Mouse (Mus musculus): ENCODE measurements around the gene Rgsl1. TPM values are rescaled to one million over a fixed set of nuclear protein-coding genes. Genes with fewer than 3 reads are reported as not detected.

Rgsl1 gene
- polyA plus RNA-seq, 1 experiment, result not detected

DNA sequence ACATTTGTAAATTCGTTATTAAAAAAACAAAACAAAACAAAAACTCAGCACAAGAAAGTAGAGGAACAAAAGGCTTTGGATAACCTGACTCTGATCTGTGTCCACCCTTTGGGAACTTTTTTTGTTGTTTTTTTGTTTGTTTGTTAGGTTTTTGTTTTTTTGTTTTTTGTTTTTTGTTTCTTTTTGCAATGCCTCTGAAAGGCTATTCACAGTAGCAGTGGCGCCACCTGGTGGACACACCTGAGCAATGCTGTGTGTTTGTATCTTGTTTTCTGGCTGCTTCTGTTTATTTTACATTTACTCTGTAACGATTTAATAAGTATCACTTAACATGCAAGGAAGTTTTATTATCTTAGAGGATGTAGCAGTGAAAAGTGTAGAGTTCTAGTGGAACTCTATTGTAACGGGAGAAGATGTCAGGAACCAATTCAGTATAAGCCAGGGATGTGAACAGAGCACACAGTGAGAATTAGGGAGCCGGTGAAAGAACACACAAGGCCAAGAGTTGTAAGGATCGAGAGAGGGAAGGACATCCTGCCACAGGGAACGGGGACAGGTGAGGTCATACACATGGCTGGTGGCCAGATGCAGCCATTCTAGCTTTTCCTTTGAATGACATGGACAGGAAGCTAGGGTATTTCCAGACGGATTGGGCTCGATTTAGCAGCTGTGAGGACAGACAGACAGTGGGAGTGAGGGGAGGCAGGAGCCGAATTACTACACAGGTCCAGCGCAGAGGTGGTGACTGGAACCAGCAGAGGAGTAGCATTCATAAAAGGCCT is 101.4 kb downstream of the Rgsl1 start:
- H3K4me3 ChIP-seq (ENCODE audit: insufficient read depth, poor library complexity, severe bottlenecking), result no peak overlapping the region
- H3K36me3 ChIP-seq (ENCODE audit: control insufficient read depth, insufficient read depth), result no peaks in the 10 kb centered on the region
- no peak overlapping the region for H3ac ChIP-seq (ENCODE audit: control insufficient read depth, insufficient read length, low read depth)
- H3K27me3 ChIP-seq (ENCODE audit: control insufficient read depth, insufficient read depth, insufficient read length), result no peaks in the 10 kb centered on the region
- TF ChIP-seq MYOG (IDR thresholded peaks at IDR 0.05; ENCODE audit: control insufficient read depth, extremely low read depth, insufficient read length) (no peak), FOSL1 (IDR thresholded peaks at IDR 0.05; ENCODE audit: insufficient read depth, low read length, poor library complexity, severe bottlenecking) (no peak), CTCF (IDR thresholded peaks at IDR 0.05; ENCODE audit: control insufficient read depth, insufficient read depth, insufficient read length) (peak; percentile 71)
- H3K79me2 ChIP-seq (ENCODE audit: control insufficient read depth, insufficient read depth), result no peaks in the 10 kb centered on the region
- H3K79me3 ChIP-seq (ENCODE audit: low read depth), result no peaks in the 10 kb centered on the region

GRCm38 (mm10) chr1:153741551-153742316 is 102.2 kb downstream of the Rgsl1 start:
- no peak for TF ChIP-seq MAX (IDR thresholded peaks at IDR 0.05)
- no peak for TF ChIP-seq USF1 (IDR thresholded peaks at IDR 0.05; ENCODE audit: low read depth)
- Histone ChIP-seq H3K79me3 (ENCODE audit: low read depth) (no peaks in the 10 kb centered on the region), H3K36me3 (ENCODE audit: control insufficient read depth, insufficient read depth) (no peaks in the 10 kb centered on the region), H3K79me2 (ENCODE audit: control insufficient read depth, insufficient read depth) (no peaks in the 10 kb centered on the region), H3K27me3 (ENCODE audit: control insufficient read depth, insufficient read depth, insufficient read length) (no peaks in the 10 kb centered on the region), H3K4me3 (ENCODE audit: insufficient read depth, poor library complexity, severe bottlenecking) (no peak overlapping the region), H3ac (ENCODE audit: control insufficient read depth, insufficient read length, low read depth) (no peak overlapping the region)

GRCm38 (mm10) chr1:153740775-153741400 is 103.1 kb downstream of the Rgsl1 start:
- no peaks in the 10 kb centered on the region for H3K79me2 ChIP-seq (ENCODE audit: control insufficient read depth, insufficient read depth)
- H3ac ChIP-seq (ENCODE audit: control insufficient read depth, insufficient read length, low read depth), result peak overlapping the region; percentile 50
- H3K27me3 ChIP-seq (ENCODE audit: control insufficient read depth, insufficient read depth, insufficient read length), result no peaks in the 10 kb centered on the region
- TF ChIP-seq CTCF (IDR thresholded peaks at IDR 0.05; ENCODE audit: control insufficient read depth, insufficient read depth, insufficient read length), result no peak
- no peak for TF ChIP-seq USF1 (IDR thresholded peaks at IDR 0.05; ENCODE audit: low read depth)
- no peak for TF ChIP-seq MYOG (IDR thresholded peaks at IDR 0.05; ENCODE audit: control insufficient read depth, extremely low read depth, insufficient read length)
- TF ChIP-seq MAX (IDR thresholded peaks at IDR 0.05), result no peak
- no peak for TF ChIP-seq MYOD1 (IDR thresholded peaks at IDR 0.05; ENCODE audit: control insufficient read depth, insufficient read length, low read depth)
- no peak for TF ChIP-seq FOSL1 (IDR thresholded peaks at IDR 0.05; ENCODE audit: insufficient read depth, low read length, poor library complexity, severe bottlenecking)
- TF ChIP-seq CEBPB (IDR thresholded peaks at IDR 0.05; ENCODE audit: low read depth), result no peak
- no peaks in the 10 kb centered on the region for H3K79me3 ChIP-seq (ENCODE audit: low read depth)
- H3K36me3 ChIP-seq (ENCODE audit: control insufficient read depth, insufficient read depth), result no peaks in the 10 kb centered on the region
- peak overlapping the region; percentile 31 for H3K4me3 ChIP-seq (ENCODE audit: insufficient read depth, poor library complexity, severe bottlenecking)

DNA sequence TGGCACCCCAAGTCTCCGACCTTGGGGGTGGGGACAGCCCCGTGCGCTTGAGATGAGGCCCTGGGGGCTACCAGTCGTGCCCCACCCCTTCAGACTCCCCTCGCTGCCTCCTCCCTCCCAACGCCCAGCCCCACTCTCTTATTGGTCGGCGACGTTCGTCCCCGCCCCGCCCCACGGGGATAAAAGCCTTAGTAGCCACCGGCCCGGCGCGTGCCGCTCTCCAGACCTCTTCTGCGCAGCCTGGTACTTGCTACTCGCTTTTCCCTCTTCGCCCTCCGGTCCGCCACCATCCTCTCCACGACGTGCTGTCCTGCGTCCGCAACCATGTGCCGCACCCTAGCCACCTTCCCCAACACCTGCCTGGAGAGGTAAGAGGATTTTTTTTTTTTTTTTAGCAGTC is 103.8 kb downstream of the Rgsl1 start, which contains the start of gene Rgs16:
Rgs16 (plus strand) TSS at position 205 of the 400 bp plus-strand sequence.
- H3ac ChIP-seq (ENCODE audit: control insufficient read depth, insufficient read length, low read depth), result peak within 1 kb of the TSS; percentile 50
- TF ChIP-seq USF1 (IDR thresholded peaks at IDR 0.05; ENCODE audit: low read depth), result no peak
- TF ChIP-seq CTCF (IDR thresholded peaks at IDR 0.05; ENCODE audit: control insufficient read depth, insufficient read depth, insufficient read length), result no peak
- no peak for TF ChIP-seq FOSL1 (IDR thresholded peaks at IDR 0.05; ENCODE audit: insufficient read depth, low read length, poor library complexity, severe bottlenecking)
- TF ChIP-seq MYOG (IDR thresholded peaks at IDR 0.05; ENCODE audit: control insufficient read depth, extremely low read depth, insufficient read length), result no peak
- no peak for TF ChIP-seq MYOD1 (IDR thresholded peaks at IDR 0.05; ENCODE audit: control insufficient read depth, insufficient read length, low read depth)
- TF ChIP-seq MAX (IDR thresholded peaks at IDR 0.05), result no peak
- TF ChIP-seq CEBPB (IDR thresholded peaks at IDR 0.05; ENCODE audit: low read depth), result no peak
- no peaks in the 10 kb centered on the region for H3K36me3 ChIP-seq (ENCODE audit: control insufficient read depth, insufficient read depth)
- H3K79me3 ChIP-seq (ENCODE audit: low read depth), result no peaks in the 10 kb centered on the region
- H3K4me3 ChIP-seq (ENCODE audit: insufficient read depth, poor library complexity, severe bottlenecking), result peak within 1 kb of the TSS; percentile 31
- H3K79me2 ChIP-seq (ENCODE audit: control insufficient read depth, insufficient read depth), result no peaks in the 10 kb centered on the region
- H3K27me3 ChIP-seq (ENCODE audit: control insufficient read depth, insufficient read depth, insufficient read length), result no peaks in the 10 kb centered on the region

- Histone ChIP-seq H3K79me3 (ENCODE audit: low read depth) (no peaks in the 10 kb centered on the region), H3K36me3 (ENCODE audit: control insufficient read depth, insufficient read depth) (no peaks in the 10 kb centered on the region), H3K27me3 (ENCODE audit: control insufficient read depth, insufficient read depth, insufficient read length) (no peaks in the 10 kb centered on the region), H3ac (ENCODE audit: control insufficient read depth, insufficient read length, low read depth) (no peak overlapping the region), H3K79me2 (ENCODE audit: control insufficient read depth, insufficient read depth) (no peaks in the 10 kb centered on the region), H3K4me3 (ENCODE audit: insufficient read depth, poor library complexity, severe bottlenecking) (no peak overlapping the region)
- TF ChIP-seq MYOG (IDR thresholded peaks at IDR 0.05; ENCODE audit: control insufficient read depth, extremely low read depth, insufficient read length), result no peak
- no peak for TF ChIP-seq CEBPB (IDR thresholded peaks at IDR 0.05; ENCODE audit: low read depth)
- no peak for TF ChIP-seq MYOD1 (IDR thresholded peaks at IDR 0.05; ENCODE audit: control insufficient read depth, insufficient read length, low read depth)
- TF ChIP-seq MAX (IDR thresholded peaks at IDR 0.05), result no peak
- no peak for TF ChIP-seq FOSL1 (IDR thresholded peaks at IDR 0.05; ENCODE audit: insufficient read depth, low read length, poor library complexity, severe bottlenecking)
- no peak for TF ChIP-seq USF1 (IDR thresholded peaks at IDR 0.05; ENCODE audit: low read depth)
- TF ChIP-seq CTCF (IDR thresholded peaks at IDR 0.05; ENCODE audit: control insufficient read depth, insufficient read depth, insufficient read length), result no peak
Observed at GRCm38 (mm10) chr1:153739437-153740015, 104.4 kb downstream of the Rgsl1 start.
